Mouse (Mus musculus): ENCODE results near the gene Spata3. TPM values are rescaled to one million over a fixed set of nuclear protein-coding genes. Genes with fewer than 3 reads are reported as not detected.

Spata3 gene
- polyA plus RNA-seq, 1 experiment from 2014 or later: not detected

DNA sequence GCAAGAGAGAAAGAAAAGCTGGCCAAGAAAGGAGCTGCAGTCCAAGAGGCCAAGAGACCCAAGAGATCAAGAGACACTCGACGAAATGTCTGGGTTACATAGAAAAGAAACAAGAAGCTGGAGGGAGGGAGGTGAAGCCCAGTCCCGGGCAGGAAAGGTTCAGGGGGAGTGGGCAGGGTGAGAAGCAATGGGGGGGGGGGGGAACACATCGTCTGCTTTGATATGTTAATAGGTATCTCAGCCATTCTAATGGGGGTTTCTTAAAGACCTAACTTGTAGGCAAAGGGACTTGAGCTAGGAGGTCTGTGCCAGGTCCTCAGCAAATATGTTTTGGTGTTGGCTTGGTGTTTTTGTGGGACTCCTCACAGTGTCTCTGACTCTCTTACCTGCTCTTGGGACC, 23.1 kb upstream of the Spata3 start:
- Histone ChIP-seq H3K27ac (replicated peaks) (no peak overlapping the region), H3K4me2 (replicated peaks; ENCODE audit: low read depth) (no peak overlapping the region), H3K4me3 (ENCODE audit: low read depth, low read length) (no peak overlapping the region), H3K4me1 (replicated peaks; ENCODE audit: control insufficient read depth, insufficient read depth) (no peaks in the 10 kb centered on the region), H3K36me3 (ENCODE audit: control insufficient read depth, insufficient read depth, low read length) (no peaks in the 10 kb centered on the region), H3K27me3 (ENCODE audit: control insufficient read depth, insufficient read depth, low read length) (no peaks in the 10 kb centered on the region), H3K9me3 (ENCODE audit: control insufficient read depth, low read length) (no peaks in the 10 kb centered on the region), H3K9ac (ENCODE audit: low read length) (no peak overlapping the region)
- TF ChIP-seq CTCF (IDR thresholded peaks at IDR 0.05; ENCODE audit: low read depth) (no peak), EP300 (optimal IDR thresholded peaks at IDR 0.05) (no peak)
- DNase-seq (ENCODE audit: low spot score) (no peak), ATAC-seq (ENCODE audit: low FRiP score, low TSS enrichment) (no peak)
- WGBS: 68% methylated on average over 4 of the region's 4 CpGs

DNA sequence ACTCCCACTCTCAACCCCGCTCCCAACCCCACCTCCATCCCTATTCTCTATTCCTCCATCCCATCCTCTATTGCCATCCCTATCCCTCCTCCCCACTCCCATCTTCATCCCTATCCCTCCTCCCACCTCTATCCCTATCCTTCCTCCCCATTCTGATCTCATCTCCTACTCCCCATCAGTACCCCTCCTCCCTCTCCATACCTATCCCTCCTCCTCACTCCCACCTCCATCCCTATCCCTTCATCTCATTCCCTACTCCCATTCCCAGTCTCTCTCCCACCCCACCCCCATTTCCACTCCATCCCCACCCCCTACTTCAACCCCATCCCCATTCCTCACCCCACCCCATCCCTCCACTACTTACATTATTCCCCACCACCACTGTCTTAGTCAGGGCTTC, 19.4 kb upstream of the Spata3 start:
- Histone ChIP-seq H3K9me3 (ENCODE audit: control insufficient read depth, low read length) (no peaks in the 10 kb centered on the region), H3K27ac (replicated peaks) (no peak overlapping the region)
- WGBS: 100% methylated on average over 1 of the region's 1 CpGs

DNA sequence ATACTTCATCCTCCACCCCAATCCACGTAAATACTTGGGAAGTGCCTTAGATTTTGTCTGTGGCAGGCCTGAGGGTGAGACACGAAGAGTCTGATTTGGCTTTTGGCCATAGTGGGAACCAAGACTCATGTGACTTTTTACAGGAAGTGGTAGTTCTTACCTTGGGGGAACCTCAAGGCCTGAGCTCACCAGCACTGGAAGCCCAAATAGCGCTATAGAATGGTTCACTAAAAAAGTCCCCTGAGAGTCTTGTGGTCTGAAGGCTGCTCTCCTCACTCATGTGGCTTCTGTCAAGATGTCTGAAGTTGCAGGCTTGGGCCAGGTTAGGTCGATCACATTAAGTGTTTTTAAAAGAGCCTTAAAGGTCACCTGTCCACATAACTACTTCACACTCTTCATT, 18.6 kb upstream of the Spata3 start:
- Histone ChIP-seq H3K4me3 (ENCODE audit: low read depth, low read length) (no peak overlapping the region), H3K9me3 (ENCODE audit: control insufficient read depth, low read length) (no peaks in the 10 kb centered on the region), H3K9ac (ENCODE audit: low read length) (no peak overlapping the region), H3K4me1 (replicated peaks; ENCODE audit: control insufficient read depth, insufficient read depth) (no peaks in the 10 kb centered on the region), H3K27me3 (ENCODE audit: control insufficient read depth, insufficient read depth, low read length) (no peaks in the 10 kb centered on the region), H3K4me2 (replicated peaks; ENCODE audit: low read depth) (no peak overlapping the region), H3K27ac (replicated peaks) (no peak overlapping the region), H3K36me3 (ENCODE audit: control insufficient read depth, insufficient read depth, low read length) (no peaks in the 10 kb centered on the region)
- no peak for TF ChIP-seq EP300 (optimal IDR thresholded peaks at IDR 0.05)
- TF ChIP-seq CTCF (IDR thresholded peaks at IDR 0.05; ENCODE audit: low read depth): no peak
- no peak for ATAC-seq (ENCODE audit: low FRiP score, low TSS enrichment)
- 75% methylated on average over 4 of the region's 4 CpGs for WGBS
- no peak for DNase-seq (ENCODE audit: low spot score)

More for the DNA sequence above, 19.4 kb upstream of the Spata3 start:
- no peak overlapping the region for H3K4me2 ChIP-seq (replicated peaks; ENCODE audit: low read depth)
- TF ChIP-seq CTCF (IDR thresholded peaks at IDR 0.05; ENCODE audit: low read depth) (no peak), EP300 (optimal IDR thresholded peaks at IDR 0.05) (no peak)
- DNase-seq (ENCODE audit: low spot score) (no peak), ATAC-seq (ENCODE audit: low FRiP score, low TSS enrichment) (no peak)
- no peak overlapping the region for H3K4me3 ChIP-seq (ENCODE audit: low read depth, low read length)
- H3K27me3 ChIP-seq (ENCODE audit: control insufficient read depth, insufficient read depth, low read length): no peaks in the 10 kb centered on the region
- H3K36me3 ChIP-seq (ENCODE audit: control insufficient read depth, insufficient read depth, low read length): no peaks in the 10 kb centered on the region
- H3K4me1 ChIP-seq (replicated peaks; ENCODE audit: control insufficient read depth, insufficient read depth): no peaks in the 10 kb centered on the region
- no peak overlapping the region for H3K9ac ChIP-seq (ENCODE audit: low read length)

DNA sequence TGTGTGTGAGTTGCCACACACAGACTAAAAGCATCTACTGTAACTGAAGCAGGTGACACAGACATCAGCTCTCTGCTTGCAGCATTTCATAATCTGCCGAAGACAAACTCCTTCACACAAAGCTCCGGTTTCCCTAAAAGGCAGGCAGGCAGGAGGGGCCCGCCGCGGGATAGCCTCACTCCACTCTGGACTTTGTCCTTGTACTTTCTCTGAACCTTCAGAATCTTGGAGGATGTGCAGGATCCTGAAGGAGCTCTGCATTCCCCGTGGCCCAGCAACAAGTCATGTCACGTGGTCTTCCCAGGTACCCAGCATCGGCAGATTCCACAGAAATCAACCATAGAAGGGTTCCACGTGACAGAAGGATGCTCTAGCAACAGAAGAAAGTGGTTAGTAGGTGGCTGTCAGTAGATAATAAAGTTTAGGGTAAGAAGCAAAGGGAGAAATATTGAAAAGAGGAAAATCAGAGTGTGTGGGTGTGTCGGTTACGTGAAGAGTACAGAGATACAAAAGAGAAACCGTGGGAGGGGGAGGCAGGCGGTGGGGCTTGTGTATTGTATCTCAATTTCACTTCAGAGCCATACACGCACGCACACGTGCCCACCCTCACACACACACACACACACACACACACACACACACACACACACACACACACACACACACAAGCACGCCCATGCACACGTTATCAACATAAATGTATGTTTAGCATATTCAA, 16.6 kb upstream of the Spata3 start:
- TF ChIP-seq CTCF (IDR thresholded peaks at IDR 0.05; ENCODE audit: low read depth) (no peak), EP300 (optimal IDR thresholded peaks at IDR 0.05) (no peak)
- Histone ChIP-seq H3K4me3 (ENCODE audit: low read depth, low read length) (no peak overlapping the region), H3K9me3 (ENCODE audit: control insufficient read depth, low read length) (no peaks in the 10 kb centered on the region), H3K9ac (ENCODE audit: low read length) (no peak overlapping the region), H3K36me3 (ENCODE audit: control insufficient read depth, insufficient read depth, low read length) (no peaks in the 10 kb centered on the region), H3K4me1 (replicated peaks; ENCODE audit: control insufficient read depth, insufficient read depth) (no peaks in the 10 kb centered on the region), H3K4me2 (replicated peaks; ENCODE audit: low read depth) (no peak overlapping the region), H3K27me3 (ENCODE audit: control insufficient read depth, insufficient read depth, low read length) (no peaks in the 10 kb centered on the region), H3K27ac (replicated peaks) (no peak overlapping the region)
- DNase-seq (ENCODE audit: low spot score): no peak
- WGBS: 65% methylated on average over 18 of the region's 18 CpGs
- ATAC-seq (ENCODE audit: low FRiP score, low TSS enrichment): no peak

DNA sequence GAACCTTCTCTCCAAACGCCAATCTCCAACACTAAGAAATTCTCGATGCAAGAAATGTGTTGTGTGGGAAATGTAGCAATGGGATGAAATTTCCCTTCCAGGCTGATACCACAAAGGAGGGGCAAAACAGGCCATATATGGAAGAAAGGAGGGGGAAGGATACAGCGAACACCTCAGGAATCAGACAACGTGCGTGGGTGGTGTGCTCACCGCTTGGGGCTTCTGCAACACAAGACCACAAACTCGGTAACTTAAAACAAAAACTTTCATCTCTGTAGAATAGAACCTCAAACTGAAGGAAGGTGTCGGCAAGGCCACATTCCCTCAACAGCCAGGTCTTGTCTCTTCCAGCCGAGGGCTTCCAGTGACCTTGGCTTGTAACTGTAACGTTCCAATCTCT, 11.1 kb upstream of the Spata3 start:
- DNase-seq (ENCODE audit: low spot score): no peak
- no peak overlapping the region for H3K27ac ChIP-seq (replicated peaks)
- ATAC-seq (ENCODE audit: low FRiP score, low TSS enrichment): no peak
- 92% methylated on average over 10 of the region's 10 CpGs for WGBS
- H3K9ac ChIP-seq (ENCODE audit: low read length): no peak overlapping the region
- H3K27me3 ChIP-seq (ENCODE audit: control insufficient read depth, insufficient read depth, low read length): no peaks in the 10 kb centered on the region
- H3K4me2 ChIP-seq (replicated peaks; ENCODE audit: low read depth): no peak overlapping the region
- no peaks in the 10 kb centered on the region for H3K9me3 ChIP-seq (ENCODE audit: control insufficient read depth, low read length)
- no peak overlapping the region for H3K4me3 ChIP-seq (ENCODE audit: low read depth, low read length)
- TF ChIP-seq EP300 (optimal IDR thresholded peaks at IDR 0.05) (no peak), CTCF (IDR thresholded peaks at IDR 0.05; ENCODE audit: low read depth) (no peak)
- H3K36me3 ChIP-seq (ENCODE audit: control insufficient read depth, insufficient read depth, low read length): no peaks in the 10 kb centered on the region
- H3K4me1 ChIP-seq (replicated peaks; ENCODE audit: control insufficient read depth, insufficient read depth): no peaks in the 10 kb centered on the region

DNA sequence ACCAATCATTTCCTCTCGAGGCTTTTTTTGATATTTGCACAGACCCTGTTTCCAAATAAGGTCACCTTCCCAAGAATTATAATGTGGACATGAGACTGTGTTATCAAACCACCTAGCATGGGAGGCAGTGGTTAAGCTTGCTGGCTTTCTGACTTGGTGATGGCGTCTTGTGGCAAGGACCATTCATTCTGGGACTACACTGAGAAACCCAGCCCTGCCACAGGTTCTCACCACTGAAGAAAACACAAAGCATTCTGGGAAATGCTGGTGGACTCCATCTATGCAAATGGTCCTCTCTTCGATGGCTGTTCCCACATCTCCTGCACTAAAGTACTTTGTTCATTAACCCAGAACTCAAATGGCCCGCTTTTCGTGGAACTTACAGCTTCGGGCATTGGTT, 10.6 kb upstream of the Spata3 start:
- no peak for DNase-seq (ENCODE audit: low spot score)
- no peak for ATAC-seq (ENCODE audit: low FRiP score, low TSS enrichment)
- no peaks in the 10 kb centered on the region for H3K9me3 ChIP-seq (ENCODE audit: control insufficient read depth, low read length)
- 92% methylated on average over 6 of the region's 6 CpGs for WGBS
- no peaks in the 10 kb centered on the region for H3K27me3 ChIP-seq (ENCODE audit: control insufficient read depth, insufficient read depth, low read length)
- H3K4me1 ChIP-seq (replicated peaks; ENCODE audit: control insufficient read depth, insufficient read depth): no peaks in the 10 kb centered on the region
- H3K36me3 ChIP-seq (ENCODE audit: control insufficient read depth, insufficient read depth, low read length): no peaks in the 10 kb centered on the region
- H3K4me2 ChIP-seq (replicated peaks; ENCODE audit: low read depth): no peak overlapping the region
- H3K9ac ChIP-seq (ENCODE audit: low read length): no peak overlapping the region
- no peak for TF ChIP-seq CTCF (IDR thresholded peaks at IDR 0.05; ENCODE audit: low read depth)
- no peak overlapping the region for H3K27ac ChIP-seq (replicated peaks)
- no peak overlapping the region for H3K4me3 ChIP-seq (ENCODE audit: low read depth, low read length)
